Mouse (Mus musculus): ENCODE results near the gene Cux1.

Cux1 gene

DNA sequence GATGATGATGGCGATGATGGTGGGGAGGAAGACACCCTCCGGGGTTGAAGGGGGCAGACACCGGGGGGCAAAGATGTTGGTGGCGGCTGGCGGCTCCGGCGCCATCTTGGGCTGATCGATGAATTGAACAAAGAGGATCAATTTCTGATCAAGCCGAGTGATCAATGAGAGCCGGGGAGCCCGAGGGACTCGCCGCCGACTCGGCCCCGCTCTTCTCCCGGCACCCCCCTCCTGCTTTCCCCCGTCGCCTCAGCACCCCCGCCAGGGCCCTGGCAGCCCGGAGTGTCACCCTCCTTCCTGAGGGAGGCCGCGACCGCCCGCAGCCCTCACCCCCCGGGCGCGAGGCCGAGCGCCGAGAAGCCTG is 496 bp downstream of the Cux1 start:
- no peak for DNase-seq (ENCODE audit: low read depth)

DNA sequence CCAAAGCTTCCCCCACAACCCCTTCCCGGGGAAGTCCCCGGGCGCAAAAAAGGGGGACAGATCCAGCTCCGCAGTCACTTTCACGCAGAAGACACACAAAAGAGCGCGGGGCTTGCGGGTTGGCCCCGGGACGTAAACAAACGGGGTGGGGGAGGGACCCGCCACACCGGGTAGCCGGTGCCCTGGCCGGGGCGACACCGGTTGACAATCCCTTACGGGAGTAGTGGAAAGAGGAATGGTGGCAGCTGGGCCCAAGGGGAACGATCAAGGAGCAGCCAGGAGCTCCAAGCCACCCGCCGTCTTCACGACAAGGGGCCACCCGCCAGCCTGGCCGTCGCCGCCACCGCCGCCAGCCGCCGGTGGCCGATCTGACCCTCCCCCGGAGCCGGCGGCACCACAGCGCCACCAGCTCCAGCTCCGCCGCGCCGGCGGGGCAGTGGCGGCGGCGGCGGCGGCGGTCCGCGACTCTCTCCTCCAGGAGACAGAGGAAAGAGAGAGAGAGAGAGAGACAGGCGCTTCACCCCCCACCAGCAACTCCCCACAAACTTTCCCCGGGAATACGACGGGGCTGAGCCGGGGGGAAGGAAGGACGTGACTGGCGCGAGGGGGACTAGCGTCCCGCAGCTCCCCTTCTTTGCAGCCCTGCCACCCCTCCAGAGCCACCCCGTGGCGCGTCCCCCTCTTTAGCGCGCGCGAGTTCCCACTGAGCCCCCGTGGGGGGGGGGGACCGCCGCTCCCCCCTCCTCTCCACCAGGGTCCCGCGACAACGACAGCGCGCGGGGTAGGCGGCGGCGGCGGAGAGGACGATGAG is 1.1 kb downstream of the Cux1 start:
- DNase-seq (ENCODE audit: low read depth) = peak; percentile 56

DNA sequence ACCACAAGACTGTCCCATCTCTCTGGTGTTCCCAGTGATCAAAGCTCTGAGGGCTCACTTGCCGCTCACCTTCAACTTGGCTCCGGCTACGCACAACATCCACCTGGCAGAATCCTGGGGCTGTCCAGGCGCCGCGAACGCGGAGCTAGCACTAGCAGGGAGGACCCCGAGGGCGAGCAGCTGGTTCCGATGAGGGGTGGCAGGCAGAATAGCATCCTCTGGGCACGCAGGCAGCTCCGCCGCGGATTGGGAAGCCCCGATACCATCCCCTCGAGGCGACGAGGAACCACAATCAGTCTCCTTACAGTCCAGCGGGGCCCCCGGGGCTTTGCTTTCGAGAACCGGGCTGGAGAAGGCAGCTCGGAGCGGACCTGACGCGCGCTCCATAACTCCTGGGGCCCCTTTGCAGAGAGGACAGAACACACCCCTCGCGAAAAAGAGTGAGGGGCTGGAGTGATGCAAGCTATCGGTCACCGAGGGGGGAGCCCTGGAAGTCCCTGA is 1.9 kb downstream of the Cux1 start:
- peak; percentile 51 for DNase-seq (ENCODE audit: low read depth)

DNA sequence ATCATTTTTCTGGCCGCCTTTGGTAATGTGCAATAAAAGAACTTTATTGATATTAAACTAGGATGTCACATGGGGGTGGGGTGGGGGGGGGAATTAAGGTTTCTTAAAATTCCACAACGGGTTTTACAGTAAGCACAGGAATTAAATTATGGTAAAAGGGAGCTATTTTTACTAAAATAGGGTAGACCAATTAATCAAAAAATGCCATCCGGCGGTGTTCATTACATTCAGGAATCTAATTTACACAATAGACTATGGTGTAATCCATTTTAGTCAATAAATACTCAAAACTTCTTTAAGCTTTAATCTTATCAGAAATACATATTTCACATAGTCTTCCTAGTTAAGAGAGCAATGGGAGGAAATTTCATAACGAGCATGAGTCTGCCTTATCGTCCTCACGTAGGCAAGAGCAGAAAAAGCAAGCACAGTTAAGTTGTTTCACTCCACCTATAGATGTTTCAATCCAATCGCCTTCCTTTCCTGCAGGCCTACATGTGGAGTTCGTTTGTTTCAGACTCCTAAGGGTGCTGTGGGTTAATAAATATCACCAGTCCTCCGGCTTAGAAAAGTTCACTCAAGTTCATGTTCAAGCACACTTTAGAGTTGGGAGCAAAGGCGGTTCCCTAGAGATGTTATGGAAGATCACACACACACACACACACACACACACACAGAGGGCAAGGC is 2.5 kb downstream of the Cux1 start:
- peak; percentile 43 for DNase-seq (ENCODE audit: low read depth)

DNA sequence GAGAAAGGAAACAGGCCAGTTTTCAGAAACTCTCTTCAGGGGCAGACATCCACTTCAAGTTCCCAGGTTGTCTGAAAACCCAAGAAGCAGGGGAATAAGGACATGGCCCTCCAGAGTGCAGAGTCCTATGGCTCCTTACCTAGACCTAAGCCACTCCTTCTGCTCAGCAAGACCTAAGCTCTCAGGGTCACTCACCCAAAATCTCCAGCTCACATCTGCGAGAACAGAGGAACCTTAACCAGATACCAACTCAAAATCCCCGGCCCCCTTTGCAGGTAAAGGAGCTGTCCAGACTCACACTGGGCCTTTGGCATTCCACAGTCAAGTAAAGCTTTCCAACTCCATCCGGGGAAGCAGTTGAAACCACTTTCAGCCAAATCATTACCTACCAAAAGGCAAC is 3.3 kb downstream of the Cux1 start:
- DNase-seq (ENCODE audit: low read depth) = no peak

DNA sequence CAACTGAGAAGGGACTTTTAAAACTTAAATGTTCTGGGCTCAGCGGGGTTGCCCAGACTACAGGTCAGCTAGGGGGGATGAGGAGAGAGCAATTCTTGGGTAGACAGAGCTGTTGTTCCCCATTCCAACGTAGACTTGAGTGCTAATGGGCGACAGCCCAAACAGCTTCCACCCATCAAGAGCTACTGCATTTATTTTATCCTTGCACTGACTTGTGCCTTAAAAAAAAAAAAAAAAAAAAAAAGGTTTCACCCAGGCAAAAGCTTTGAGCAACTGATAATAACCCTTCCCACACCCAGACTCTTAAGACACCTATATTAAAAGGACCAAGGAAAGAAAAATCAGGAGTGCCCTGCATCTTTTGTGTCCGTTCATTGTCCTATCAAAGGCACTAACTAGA is 4.2 kb downstream of the Cux1 start:
- no peak for DNase-seq (ENCODE audit: low read depth)

DNA sequence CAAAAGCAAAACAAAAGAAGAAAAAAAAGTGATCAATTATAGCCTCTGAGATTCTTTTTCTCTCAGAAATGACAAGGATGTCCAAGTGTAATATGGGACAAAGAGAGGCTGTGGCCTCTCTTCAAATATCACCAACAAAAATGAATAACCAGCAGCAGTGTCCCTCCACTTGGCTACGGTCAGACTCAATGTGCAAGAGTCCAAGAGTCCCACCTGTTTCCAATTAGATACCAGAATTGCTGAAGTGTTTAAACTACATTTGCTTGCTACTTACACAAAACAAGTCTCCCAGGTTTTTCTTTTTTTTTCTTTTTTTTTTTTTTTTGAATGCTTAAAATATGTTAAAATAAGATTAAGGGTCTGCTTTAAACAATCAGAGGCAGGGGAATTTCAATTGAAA is 5.1 kb downstream of the Cux1 start:
- no peak for DNase-seq (ENCODE audit: low read depth)

DNA sequence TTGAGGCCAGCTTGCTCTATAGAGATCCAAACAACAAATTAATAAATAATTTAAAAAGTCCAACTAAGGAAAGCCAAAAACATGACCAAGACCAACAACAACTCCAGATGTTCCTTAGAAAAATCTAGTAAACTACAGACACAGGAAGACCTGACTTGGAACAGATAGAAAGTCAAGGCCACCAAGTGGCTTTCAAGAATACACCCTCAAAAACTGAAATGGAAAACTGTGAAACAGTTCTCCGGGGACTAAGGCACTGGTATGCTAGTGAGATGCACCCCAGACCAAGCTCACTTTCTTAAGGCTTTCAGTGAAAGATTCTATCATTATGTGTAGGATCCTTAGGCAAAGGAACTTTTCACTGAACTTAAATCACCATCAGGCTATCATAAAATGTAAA is 5.6 kb downstream of the Cux1 start:
- DNase-seq (ENCODE audit: low read depth) = no peak

DNA sequence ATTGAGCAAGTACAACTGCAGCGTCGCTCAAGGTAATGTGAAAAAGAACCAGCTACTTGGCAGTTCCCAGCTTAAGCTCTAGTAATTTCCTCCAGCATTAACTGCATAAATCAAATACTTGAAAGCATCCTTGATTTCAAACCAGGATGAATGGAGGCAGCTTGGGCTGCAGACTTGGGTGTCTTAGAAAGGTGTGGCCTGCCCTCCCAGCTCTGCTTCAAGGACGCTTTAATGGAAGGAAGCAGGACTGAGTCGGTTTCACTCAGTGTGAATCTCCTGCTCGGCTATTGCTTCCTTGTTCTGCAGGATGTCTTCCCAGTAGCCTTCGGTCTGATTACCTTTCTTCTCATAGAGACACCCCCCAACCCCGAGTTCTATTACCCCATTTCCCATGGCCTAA is 6.6 kb downstream of the Cux1 start:
- DNase-seq (ENCODE audit: low read depth) = no peak

DNA sequence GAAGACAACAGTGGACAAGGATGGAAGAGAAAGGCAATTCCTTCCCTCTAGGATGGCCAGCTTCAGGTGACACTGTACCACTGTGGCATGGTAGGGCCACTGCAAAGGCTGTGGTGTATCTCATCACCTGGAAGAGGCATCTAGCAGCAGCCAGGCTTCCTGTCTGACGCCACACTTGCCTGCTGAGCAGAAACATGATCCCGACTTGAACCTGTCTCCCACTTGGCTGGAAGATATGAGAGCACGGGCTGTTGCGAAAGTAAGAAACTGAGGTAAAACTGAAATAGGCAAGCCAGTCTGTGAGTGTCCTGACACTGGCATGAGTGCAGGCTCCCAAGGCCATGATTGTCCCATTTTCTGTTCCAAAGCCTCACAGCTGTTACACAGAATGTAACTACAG is 9.8 kb downstream of the Cux1 start:
- DNase-seq (ENCODE audit: low read depth) = no peak

DNA sequence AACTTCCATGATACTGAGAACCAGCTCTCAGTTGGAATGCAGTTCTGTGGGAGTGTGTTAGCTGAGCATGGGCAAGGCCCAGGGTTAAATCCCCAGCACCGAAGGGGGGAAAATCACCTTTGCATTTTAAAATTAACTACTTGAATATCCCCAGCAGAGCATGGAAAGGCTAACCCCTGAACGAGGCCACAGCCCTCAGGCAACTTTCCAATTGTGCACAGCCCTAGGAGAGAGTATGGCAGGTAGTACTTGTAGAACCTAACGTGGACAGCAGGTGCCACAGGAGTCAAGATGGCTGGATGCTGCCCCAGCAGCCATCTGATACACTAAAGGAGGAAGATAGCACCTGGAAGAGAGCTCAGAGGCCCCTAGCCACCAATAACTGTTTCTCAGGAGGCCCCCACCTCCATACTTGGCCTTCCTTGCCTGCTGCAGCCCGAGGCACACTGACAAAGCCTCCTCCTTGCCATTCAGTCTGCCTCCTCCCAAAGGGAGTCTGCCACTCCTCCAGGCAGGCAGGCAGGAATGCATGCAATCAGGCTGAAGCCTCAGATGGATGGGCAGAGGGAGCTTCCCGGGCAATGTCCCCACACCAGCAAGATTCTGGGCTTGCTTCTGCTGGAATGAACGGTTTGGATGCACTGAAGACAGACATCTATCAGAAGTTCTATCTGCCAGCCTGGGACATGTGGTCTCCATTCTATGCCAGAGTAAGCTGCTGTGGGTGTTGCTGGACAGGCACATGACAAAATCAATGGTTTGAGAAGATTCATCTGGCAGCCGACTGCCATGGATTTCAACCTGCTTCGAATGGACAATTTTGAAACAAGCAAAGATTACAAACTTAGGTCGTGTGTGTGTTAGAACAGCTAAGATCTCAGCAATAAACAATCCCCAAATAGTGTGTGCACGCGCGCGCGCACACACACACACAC is 10.7 kb downstream of the Cux1 start:
- no peak for DNase-seq (ENCODE audit: low read depth)

DNA sequence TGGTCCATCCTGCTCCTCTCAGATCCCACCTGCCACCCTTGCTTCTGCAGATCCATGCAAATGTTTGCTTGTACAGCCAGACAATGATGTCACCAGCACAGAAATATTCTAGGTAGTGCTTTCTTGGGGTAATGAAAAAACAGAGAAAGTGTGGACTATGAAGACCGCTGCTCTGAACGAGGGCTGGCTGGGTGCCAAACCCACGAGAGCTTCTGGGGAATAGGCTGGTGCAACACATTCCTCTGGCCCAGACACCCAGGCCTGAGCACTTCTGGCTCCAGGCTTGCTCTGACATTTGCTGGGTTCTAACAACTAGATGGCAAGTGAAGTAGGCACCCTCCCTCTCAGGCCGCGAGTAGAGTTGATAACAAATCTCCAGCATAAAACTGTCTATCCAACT is 11.6 kb downstream of the Cux1 start:
- peak; percentile 24 for DNase-seq (ENCODE audit: low read depth)

DNA sequence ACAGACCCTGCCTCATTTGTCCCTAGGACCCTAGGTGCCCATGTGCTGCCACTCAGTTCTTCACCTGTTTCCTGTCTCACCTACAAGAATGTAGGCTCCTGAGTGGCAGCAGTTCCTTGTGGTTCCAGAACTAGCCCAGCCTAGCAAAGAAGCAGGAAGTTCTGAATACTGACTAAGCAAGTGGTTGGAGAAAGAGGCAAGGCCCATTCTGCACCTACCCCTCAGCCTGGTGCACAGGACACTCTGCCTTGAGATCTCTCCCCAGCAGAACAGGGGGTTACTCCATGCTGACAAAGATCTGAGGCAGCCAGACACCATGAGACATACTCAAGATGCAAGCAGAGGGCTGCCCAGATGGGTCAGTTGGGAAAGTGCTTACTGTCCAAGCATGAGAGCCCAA is 14.5 kb downstream of the Cux1 start:
- no peak for DNase-seq (ENCODE audit: low read depth)

DNA sequence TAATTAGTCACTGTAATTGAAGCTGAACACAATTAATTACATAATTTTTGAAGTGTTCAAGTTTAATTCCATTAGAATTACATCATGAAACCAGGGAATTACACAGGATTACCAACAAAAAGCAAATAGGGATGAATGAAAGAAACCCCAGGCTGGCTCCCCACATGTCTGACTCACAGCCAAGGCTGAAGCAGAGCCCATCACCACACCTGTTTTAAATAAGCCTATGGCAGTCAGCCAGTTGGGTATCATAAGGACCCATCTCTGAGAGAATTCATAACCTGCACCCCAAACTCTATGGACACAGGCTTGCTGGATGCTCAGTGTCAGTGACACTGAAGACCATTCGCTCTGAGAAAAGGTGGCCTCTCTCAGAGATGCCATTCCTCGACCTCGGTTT is 15.2 kb downstream of the Cux1 start:
- DNase-seq (ENCODE audit: low read depth) = no peak

DNA sequence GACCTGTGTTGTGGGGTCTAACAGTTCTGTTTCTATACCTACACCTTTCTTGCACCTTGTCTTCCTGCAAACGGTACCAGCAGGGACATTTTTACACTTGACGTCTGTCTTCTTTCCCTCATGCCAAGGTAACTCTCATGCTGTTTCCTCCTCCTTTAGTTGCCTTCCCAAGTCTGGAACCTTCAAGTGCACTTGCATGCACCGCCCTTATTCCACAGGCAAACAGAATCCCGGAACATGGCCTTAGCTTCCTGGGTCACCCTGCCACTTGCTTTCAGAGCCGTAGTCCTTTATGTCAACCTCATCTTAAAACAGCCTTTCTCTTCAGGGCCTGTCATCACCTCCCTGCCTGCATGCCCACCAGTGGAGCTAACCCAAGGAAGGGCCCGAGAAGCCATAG is 15.7 kb downstream of the Cux1 start:
- no peak for DNase-seq (ENCODE audit: low read depth)

DNA sequence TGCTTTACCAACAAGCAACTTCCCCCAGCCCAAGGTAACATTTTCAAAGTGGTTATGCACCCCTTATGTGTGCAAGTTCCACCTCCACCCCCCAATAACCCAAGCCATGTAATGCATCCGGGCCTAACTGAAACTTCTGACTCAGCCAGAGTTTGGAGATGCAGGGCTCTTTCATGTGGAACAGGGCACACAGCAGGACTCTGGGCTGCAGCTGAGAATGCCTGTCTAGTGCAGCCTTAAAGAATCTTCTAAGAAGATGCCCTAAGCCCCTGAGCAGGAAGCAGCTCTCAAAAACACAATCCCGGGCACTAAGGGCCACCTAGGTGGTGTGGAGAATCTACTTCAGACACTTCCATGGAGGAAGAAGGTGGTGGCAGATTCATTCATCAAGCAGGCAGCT is 16.6 kb downstream of the Cux1 start:
- peak; percentile 23 for DNase-seq (ENCODE audit: low read depth)

DNA sequence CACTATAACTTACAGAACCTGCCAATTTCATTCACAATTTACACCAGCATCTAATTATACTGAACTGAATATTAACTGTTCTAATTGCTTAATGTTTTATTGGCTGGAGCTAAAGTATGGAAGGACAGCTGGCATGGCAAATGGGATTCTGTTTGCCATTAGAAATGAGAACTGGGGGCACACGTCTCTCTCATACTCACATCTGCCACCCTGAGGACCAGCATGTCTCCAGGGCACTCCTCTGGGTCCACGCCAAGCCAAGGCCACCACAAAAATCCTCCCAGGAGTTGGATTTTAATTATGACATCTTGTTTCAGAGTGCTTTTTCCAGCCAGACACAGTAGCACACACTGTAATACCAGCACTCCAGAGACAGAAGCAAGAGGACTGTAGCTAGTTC is 18.5 kb downstream of the Cux1 start:
- DNase-seq (ENCODE audit: low read depth) = no peak

DNA sequence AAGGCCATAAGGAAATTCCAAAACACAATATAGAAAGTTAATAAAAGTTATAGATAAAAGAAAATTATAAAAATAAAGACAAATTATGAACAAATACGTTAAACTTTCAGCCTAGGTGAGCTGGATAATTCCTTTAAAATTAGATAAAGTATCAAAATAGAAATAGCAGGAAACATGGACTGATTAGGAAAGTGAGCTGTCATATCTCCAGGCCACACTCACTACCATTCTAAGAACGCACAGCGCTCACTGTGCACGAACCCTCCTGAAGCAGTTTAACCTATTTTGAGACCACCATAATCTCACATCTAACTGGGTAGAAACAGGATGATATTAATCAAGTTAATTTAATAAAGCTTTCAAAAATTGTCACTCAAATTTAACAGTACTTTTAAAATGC is 22.2 kb downstream of the Cux1 start:
- no peak for DNase-seq (ENCODE audit: low read depth)

DNA sequence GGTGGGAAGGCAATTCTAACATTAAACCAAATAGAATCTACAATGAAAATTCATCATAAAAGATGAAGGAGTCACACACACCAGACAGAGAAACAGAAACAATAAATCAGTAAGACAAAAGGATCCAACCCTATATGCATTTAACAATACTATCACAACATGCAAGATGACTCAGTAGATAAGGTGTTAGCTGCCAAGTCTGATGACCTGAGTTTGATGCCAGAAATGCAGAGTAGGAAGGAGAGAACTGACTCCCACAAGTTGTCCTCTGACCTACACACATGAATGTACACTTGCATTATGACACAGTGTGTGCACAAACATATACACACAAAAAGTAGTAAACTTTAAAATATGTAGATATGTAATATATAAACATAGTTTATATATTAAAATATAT is 24.1 kb downstream of the Cux1 start:
- DNase-seq (ENCODE audit: low read depth) = no peak

DNA sequence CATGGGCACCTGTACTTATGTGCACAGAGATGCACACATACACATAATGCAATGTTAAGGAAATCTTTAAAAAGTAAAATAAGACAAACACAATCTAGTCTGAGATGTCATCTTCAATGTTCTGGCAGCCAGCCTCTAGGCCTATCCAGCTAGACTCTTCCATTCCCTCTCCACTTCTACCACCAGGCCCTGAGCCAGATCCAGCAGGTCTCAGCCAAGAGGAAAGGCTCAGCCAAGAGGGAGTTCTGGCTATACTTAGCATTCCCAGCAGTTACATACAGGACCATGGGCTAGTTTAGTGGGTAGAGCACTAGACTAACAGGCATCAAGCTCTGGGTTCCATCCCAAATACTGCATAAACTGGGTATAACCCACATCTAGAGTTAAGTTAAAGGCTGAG is 26.3 kb downstream of the Cux1 start:
- no peak for DNase-seq (ENCODE audit: low read depth)

DNA sequence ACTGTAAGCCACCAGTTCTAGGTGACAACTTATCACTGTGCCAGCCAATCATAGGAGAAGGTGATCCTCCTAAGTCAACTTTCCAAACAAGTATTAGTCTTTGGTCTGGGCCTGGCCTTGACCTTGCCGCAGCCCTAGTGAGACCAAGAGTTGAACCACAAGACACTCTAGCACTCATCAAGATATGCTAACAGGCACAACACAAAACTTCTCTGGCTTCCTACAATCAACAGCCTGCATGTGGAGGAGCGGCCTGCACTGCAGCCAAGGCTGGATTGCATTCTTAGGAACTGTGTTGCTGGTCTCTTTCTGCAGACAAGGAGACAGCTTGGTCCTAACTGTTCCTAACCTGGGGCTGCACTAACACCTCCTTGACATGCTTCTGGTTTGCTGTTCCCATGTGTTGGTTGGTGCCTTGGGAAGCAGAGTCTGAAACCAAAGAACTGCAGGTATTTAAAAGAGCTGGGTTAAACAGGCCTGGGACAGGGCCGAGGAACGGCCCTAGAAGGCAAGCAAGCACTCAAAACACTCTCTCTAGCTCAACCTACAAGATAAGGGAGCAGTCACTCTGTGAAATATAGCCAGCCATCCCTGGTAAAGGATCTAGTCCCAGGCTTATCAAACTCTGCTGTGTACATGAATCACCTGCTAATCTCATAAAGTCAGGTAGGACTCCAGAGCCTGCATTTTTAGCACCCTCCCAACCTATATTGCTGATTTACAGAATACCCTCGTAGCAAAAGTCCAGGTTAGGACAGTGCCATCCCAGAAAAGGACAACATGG is 27.0 kb downstream of the Cux1 start:
- no peak for DNase-seq (ENCODE audit: low read depth)

DNA sequence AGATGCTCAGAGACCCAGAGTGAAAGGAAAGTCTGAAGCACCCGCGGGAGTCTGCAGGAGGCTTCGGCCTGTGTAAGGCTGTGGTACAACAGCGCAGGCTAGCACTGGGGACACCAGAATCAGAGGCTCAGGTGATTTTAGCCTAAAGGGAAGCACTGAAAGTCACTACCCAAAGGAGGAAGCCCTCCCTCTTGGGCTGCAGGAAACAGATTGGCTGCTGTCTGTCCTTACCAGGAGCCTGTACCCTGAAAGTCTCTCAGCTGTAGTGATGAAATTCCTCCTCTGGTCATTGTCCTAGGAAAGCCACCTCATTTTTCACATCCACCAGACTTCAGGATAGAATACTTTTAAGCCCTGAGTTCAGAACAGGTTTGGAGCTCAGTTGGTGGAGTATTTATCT is 30.5 kb downstream of the Cux1 start:
- no peak for DNase-seq (ENCODE audit: low read depth)

Measured in naive thymus-derived CD4-positive, alpha-beta T cell, adult 2 months (primary cell).